Mouse (Mus musculus) C2C12 (cell line): ENCODE results near the gene Nol3.

Experiments
- CTCF ChIP-seq: IDR thresholded peaks from one replicate; pipeline ENCODE4 v1.5.1; 2011; ENCODE audit not compliant: control insufficient read depth, insufficient read depth, insufficient read length
- MAX ChIP-seq: IDR thresholded peaks from one replicate; pipeline ENCODE4 v1.6.1; 2011; ENCODE audit warnings: mild to moderate bottlenecking, control low read depth

- TF ChIP-seq CTCF (no peak), MAX (no peak)
These were observed 42.0 kb downstream of the Nol3 start for GRCm38 (mm10) chr8:105317941-105318340.
